Mouse (Mus musculus): ENCODE measurements around the gene Dnaja3.

DNA sequence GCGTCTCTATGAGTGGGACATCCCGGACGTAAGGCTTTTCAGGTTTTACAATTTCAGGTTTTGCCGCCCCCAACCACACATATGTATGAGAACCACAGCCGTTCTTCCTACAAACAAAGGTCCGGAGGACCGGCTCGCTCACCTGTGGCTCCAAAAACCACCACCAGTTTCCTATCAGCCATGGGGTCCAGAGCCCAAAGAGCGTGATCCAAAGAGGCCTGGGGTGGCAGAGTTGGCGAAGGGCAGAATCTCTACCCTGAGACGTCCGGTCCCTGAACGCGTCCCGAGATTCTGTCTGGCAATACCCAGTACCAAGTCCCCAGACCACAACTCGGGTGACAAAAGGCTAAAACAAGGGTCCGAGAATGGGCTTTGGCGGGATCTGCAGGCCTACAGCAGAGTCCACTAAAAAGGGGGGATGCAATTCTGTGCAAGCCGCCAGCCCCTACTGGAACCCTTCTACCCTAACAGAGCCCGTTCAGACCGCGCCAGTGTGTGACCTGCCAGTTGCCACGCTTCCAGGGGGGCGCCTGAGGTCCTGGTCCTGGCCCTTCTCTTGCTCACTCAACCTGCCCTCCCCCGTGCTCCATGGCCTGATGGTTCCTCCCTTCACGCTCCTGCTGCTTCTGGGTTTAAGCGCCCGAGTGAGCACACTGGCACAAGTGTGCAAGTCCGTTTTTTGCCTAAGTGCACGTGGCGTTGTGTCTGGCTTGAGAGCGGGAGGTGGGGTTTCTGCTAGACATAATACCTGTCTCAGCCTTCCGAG, 79.1 kb downstream of the Dnaja3 start, which contains the start of gene Nmral1:
- no peak for TF ChIP-seq CTCF (IDR thresholded peaks at IDR 0.05; ENCODE audit: borderline replicate concordance, insufficient read depth, low read depth, low read length)
- peak; percentile 30; the same call in 1 of the 2 replicates for TF ChIP-seq POLR2A (IDR thresholded peaks at IDR 0.05; ENCODE audit: borderline replicate concordance, insufficient read depth, low read length)

Measured in cerebellum, adult 2 months (tissue).